Mouse (Mus musculus): ENCODE measurements around the gene Gm27235. TPM values are rescaled to one million over a fixed set of nuclear protein-coding genes. Genes with fewer than 3 reads are reported as not detected.
"Not testable (repeated sequence)": the region's sequence is repeated elsewhere in the genome, so short reads cannot be mapped to it uniquely, and the experiment has no call there.

Gene Gm27235
- polyA plus RNA-seq (2014; fragmentation: Nextera tagmentation; extraction: Ambion mirVana): not detected in 2 replicates

- DNase-seq (ENCODE audit: low spot score) (no peak), ATAC-seq (ENCODE audit: low read depth) (no peak)
- Histone ChIP-seq H3K4me1 (ENCODE audit: control insufficient read depth, insufficient read depth, low read length) (no peaks in the 10 kb centered on the region), H3K27me3 (replicated peaks; ENCODE audit: control insufficient read depth, insufficient read depth, low read length) (no peaks in the 10 kb centered on the region), H3K27ac (replicated peaks; ENCODE audit: low read depth, low read length) (no peak within 1 kb of the TSS), H3K4me2 (ENCODE audit: low read depth, low read length) (no peak within 1 kb of the TSS), H3K9ac (ENCODE audit: low read depth, low read length) (no peak within 1 kb of the TSS), H3K9me3 (ENCODE audit: control insufficient read depth, low read length) (0 out of 2 replicates have a peak, but pooled peaks cover 7% of the 10 kb centered on the region), H3K36me3 (ENCODE audit: control insufficient read depth, insufficient read depth, low read length) (no peaks in the 10 kb centered on the region), H3K4me3 (ENCODE audit: low read depth, low read length) (no peak within 1 kb of the TSS)
- 90% methylated on average over 3 of the region's 3 CpGs for WGBS
Measured at GRCm38 (mm10) chr9:35790001-35790400, at the start of gene Gm27235, which contains the start of gene D730048I06Rik. Gene Gm27235 (minus strand): TSS chr9:35790101. Gene D730048I06Rik (minus strand): TSS chr9:35790112.

GRCm38 (mm10) chr9:35817881-35818280, 28.0 kb upstream of the Gm27235 start:
- not testable (repeated sequence) for ATAC-seq (ENCODE audit: low read depth); H3K27me3 ChIP-seq (replicated peaks; ENCODE audit: control insufficient read depth, insufficient read depth, low read length); DNase-seq (ENCODE audit: low spot score); H3K4me2 ChIP-seq (ENCODE audit: low read depth, low read length); H3K9me3 ChIP-seq (ENCODE audit: control insufficient read depth, low read length); H3K9ac ChIP-seq (ENCODE audit: low read depth, low read length); H3K36me3 ChIP-seq (ENCODE audit: control insufficient read depth, insufficient read depth, low read length); H3K4me3 ChIP-seq (ENCODE audit: low read depth, low read length); H3K27ac ChIP-seq (replicated peaks; ENCODE audit: low read depth, low read length); H3K4me1 ChIP-seq (ENCODE audit: control insufficient read depth, insufficient read depth, low read length)
- whole genome bisulfite sequencing: 94% methylated on average over 15 of the region's 15 CpGs

- H3K4me2 ChIP-seq (ENCODE audit: low read depth, low read length): no peak overlapping the region
- H3K27ac ChIP-seq (replicated peaks; ENCODE audit: low read depth, low read length): no peak overlapping the region
- no peaks in the 10 kb centered on the region for H3K36me3 ChIP-seq (ENCODE audit: control insufficient read depth, insufficient read depth, low read length)
- no peak overlapping the region for H3K4me3 ChIP-seq (ENCODE audit: low read depth, low read length)
- no peaks in the 10 kb centered on the region for H3K27me3 ChIP-seq (replicated peaks; ENCODE audit: control insufficient read depth, insufficient read depth, low read length)
- no peak overlapping the region for H3K9ac ChIP-seq (ENCODE audit: low read depth, low read length)
- 0 out of 2 replicates have a peak, but pooled peaks cover 6% of the 10 kb centered on the region for H3K9me3 ChIP-seq (ENCODE audit: control insufficient read depth, low read length)
- no peaks in the 10 kb centered on the region for H3K4me1 ChIP-seq (ENCODE audit: control insufficient read depth, insufficient read depth, low read length)
- DNase-seq (ENCODE audit: low spot score) (no peak), ATAC-seq (ENCODE audit: low read depth) (no peak)
Measured at GRCm38 (mm10) chr9:35798146-35798545, 8.2 kb upstream of the Gm27235 start.

- DNase-seq (ENCODE audit: low spot score) (no peak), ATAC-seq (ENCODE audit: low read depth) (no peak)
- WGBS: 64% methylated on average over 3 of the region's 3 CpGs
- Histone ChIP-seq H3K4me2 (ENCODE audit: low read depth, low read length) (no peak within 1 kb of the TSS), H3K9me3 (ENCODE audit: control insufficient read depth, low read length) (no peaks in the 10 kb centered on the region), H3K4me3 (ENCODE audit: low read depth, low read length) (no peak within 1 kb of the TSS), H3K36me3 (ENCODE audit: control insufficient read depth, insufficient read depth, low read length) (no peaks in the 10 kb centered on the region), H3K9ac (ENCODE audit: low read depth, low read length) (no peak within 1 kb of the TSS), H3K4me1 (ENCODE audit: control insufficient read depth, insufficient read depth, low read length) (no peaks in the 10 kb centered on the region), H3K27ac (replicated peaks; ENCODE audit: low read depth, low read length) (no peak within 1 kb of the TSS), H3K27me3 (replicated peaks; ENCODE audit: control insufficient read depth, insufficient read depth, low read length) (no peaks in the 10 kb centered on the region)
Measured at GRCm38 (mm10) chr9:35778009-35778408, 11.9 kb downstream of the Gm27235 start, which contains the start of gene Gm17727. Gene Gm17727 (minus strand): TSS chr9:35778109.

GRCm38 (mm10) chr9:35756843-35757242, 33.1 kb downstream of the Gm27235 start:
- no peak overlapping the region for H3K27ac ChIP-seq (replicated peaks; ENCODE audit: low read depth, low read length)
- no peak overlapping the region for H3K4me3 ChIP-seq (ENCODE audit: low read depth, low read length)
- no peaks in the 10 kb centered on the region for H3K9me3 ChIP-seq (ENCODE audit: control insufficient read depth, low read length)
- no peak for DNase-seq (ENCODE audit: low spot score)
- H3K9ac ChIP-seq (ENCODE audit: low read depth, low read length): no peak overlapping the region
- no peak overlapping the region for H3K4me2 ChIP-seq (ENCODE audit: low read depth, low read length)
- no peak for ATAC-seq (ENCODE audit: low read depth)
- H3K4me1 ChIP-seq (ENCODE audit: control insufficient read depth, insufficient read depth, low read length): no peaks in the 10 kb centered on the region
- no peaks in the 10 kb centered on the region for H3K36me3 ChIP-seq (ENCODE audit: control insufficient read depth, insufficient read depth, low read length)
- no peaks in the 10 kb centered on the region for H3K27me3 ChIP-seq (replicated peaks; ENCODE audit: control insufficient read depth, insufficient read depth, low read length)

GRCm38 (mm10) chr9:35740749-35741148, 49.2 kb downstream of the Gm27235 start, which contains the start of gene Gm17677:
Gene Gm17677 (plus strand): TSS chr9:35741049.
- no peak within 1 kb of the TSS for H3K4me3 ChIP-seq (ENCODE audit: low read depth, low read length)
- H3K27ac ChIP-seq (replicated peaks; ENCODE audit: low read depth, low read length): no peak within 1 kb of the TSS
- DNase-seq (ENCODE audit: low spot score) (no peak), ATAC-seq (ENCODE audit: low read depth) (no peak)
- no peaks in the 10 kb centered on the region for H3K27me3 ChIP-seq (replicated peaks; ENCODE audit: control insufficient read depth, insufficient read depth, low read length)
- H3K4me1 ChIP-seq (ENCODE audit: control insufficient read depth, insufficient read depth, low read length): no peaks in the 10 kb centered on the region
- no peaks in the 10 kb centered on the region for H3K36me3 ChIP-seq (ENCODE audit: control insufficient read depth, insufficient read depth, low read length)
- H3K9ac ChIP-seq (ENCODE audit: low read depth, low read length): no peak within 1 kb of the TSS
- no peak within 1 kb of the TSS for H3K4me2 ChIP-seq (ENCODE audit: low read depth, low read length)
- H3K9me3 ChIP-seq (ENCODE audit: control insufficient read depth, low read length): no peaks in the 10 kb centered on the region

Other genes starting within 250 kb of the Gm27235 start
- gene Ddx25, start 231.6 kb downstream of the Gm27235 start, polyA plus RNA-seq (2014; fragmentation: Nextera tagmentation; extraction: Ambion mirVana): 3.7 and 4.9 TPM in 2 replicates
- 18.0 and 20.2 TPM in 2 replicates for gene Pus3, start 231.5 kb downstream of the Gm27235 start, polyA plus RNA-seq (2014; fragmentation: Nextera tagmentation; extraction: Ambion mirVana)
- gene Pate2, start 219.8 kb downstream of the Gm27235 start, polyA plus RNA-seq (2014; fragmentation: Nextera tagmentation; extraction: Ambion mirVana): 0.24 and 0.61 TPM in 2 replicates
- gene Hyls1, start 219.7 kb downstream of the Gm27235 start, polyA plus RNA-seq (2014; fragmentation: Nextera tagmentation; extraction: Ambion mirVana): 17.4 and 18.4 TPM in 2 replicates
- gene Pate4, start 178.2 kb downstream of the Gm27235 start, polyA plus RNA-seq (2014; fragmentation: Nextera tagmentation; extraction: Ambion mirVana): not detected in 2 replicates
- 0.16 TPM in 1 of 2 replicates, not detected in the other for gene Pate3, start 141.9 kb downstream of the Gm27235 start, polyA plus RNA-seq (2014; fragmentation: Nextera tagmentation; extraction: Ambion mirVana)
- not detected in 2 replicates for gene Pate1, start 102.7 kb downstream of the Gm27235 start, polyA plus RNA-seq (2014; fragmentation: Nextera tagmentation; extraction: Ambion mirVana)
- not detected in 2 replicates for gene Gm17677, start 49.1 kb downstream of the Gm27235 start, polyA plus RNA-seq (2014; fragmentation: Nextera tagmentation; extraction: Ambion mirVana)
- gene Gm17727, start 12.0 kb downstream of the Gm27235 start, polyA plus RNA-seq (2014; fragmentation: Nextera tagmentation; extraction: Ambion mirVana): not detected in 2 replicates
- gene D730048I06Rik, start within 50 bp of the Gm27235 start, polyA plus RNA-seq (2014; fragmentation: Nextera tagmentation; extraction: Ambion mirVana): not detected in 2 replicates
- not detected in 2 replicates for gene 9230110F15Rik, start 54.0 kb upstream of the Gm27235 start, polyA plus RNA-seq (2014; fragmentation: Nextera tagmentation; extraction: Ambion mirVana)
- gene 9230113P08Rik, start 118.3 kb upstream of the Gm27235 start, polyA plus RNA-seq (2014; fragmentation: Nextera tagmentation; extraction: Ambion mirVana): not detected in 2 replicates

Data from embryonic facial prominence, embryonic 14.5 days (tissue).